Mouse (Mus musculus): ENCODE results near the gene Prkrip1. TPM values are rescaled to one million over a fixed set of nuclear protein-coding genes. Genes with fewer than 3 reads are reported as not detected.
"Not testable (repeated sequence)": the region's sequence is repeated elsewhere in the genome, so short reads cannot be mapped to it uniquely, and the experiment has no call there.

The Prkrip1 gene
- polyA plus RNA-seq, 1 experiment: 48.3 TPM

- no peaks in the 10 kb centered on the region for H3K36me3 ChIP-seq (ENCODE audit: control insufficient read depth, insufficient read depth, low read length, poor library complexity, severe bottlenecking)
- TF ChIP-seq EP300 (IDR thresholded peaks at IDR 0.05; ENCODE audit: insufficient read depth, low read depth, low read length) (no peak), POLR2A (IDR thresholded peaks at IDR 0.05; ENCODE audit: insufficient read depth, low read length) (no peak), CTCF (IDR thresholded peaks at IDR 0.05; ENCODE audit: low read depth, low read length) (no peak)
- H3K4me3 ChIP-seq (ENCODE audit: low read depth, low read length): peak overlapping the region; percentile 71
- no peaks in the 10 kb centered on the region for H3K27me3 ChIP-seq (ENCODE audit: control insufficient read depth, insufficient read depth, low read length, poor library complexity, severe bottlenecking)
- H3K9ac ChIP-seq (ENCODE audit: low read depth, poor library complexity, severe bottlenecking): peak overlapping the region; percentile 14
- H3K4me1 ChIP-seq (ENCODE audit: control insufficient read depth, insufficient read depth, low read length): peaks cover 4% of the 10 kb centered on the region
- H3K27ac ChIP-seq (ENCODE audit: insufficient read depth, low read length): no peak overlapping the region
- H3K9me3 ChIP-seq (replicated peaks; ENCODE audit: control insufficient read depth, insufficient read depth, low read length, poor library complexity, severe bottlenecking): no peaks in the 10 kb centered on the region
These were observed 28.9 kb downstream of the Prkrip1 start for GRCm38 (mm10) chr5:136169626-136170511.

GRCm38 (mm10) chr5:136168071-136168470 is 30.7 kb downstream of the Prkrip1 start:
- Histone ChIP-seq H3K27ac (ENCODE audit: insufficient read depth, low read length) (no peak overlapping the region), H3K4me3 (ENCODE audit: low read depth, low read length) (no peak overlapping the region), H3K36me3 (ENCODE audit: control insufficient read depth, insufficient read depth, low read length, poor library complexity, severe bottlenecking) (no peaks in the 10 kb centered on the region), H3K27me3 (ENCODE audit: control insufficient read depth, insufficient read depth, low read length, poor library complexity, severe bottlenecking) (no peaks in the 10 kb centered on the region), H3K4me1 (ENCODE audit: control insufficient read depth, insufficient read depth, low read length) (peaks cover 2% of the 10 kb centered on the region), H3K9ac (ENCODE audit: low read depth, poor library complexity, severe bottlenecking) (no peak overlapping the region), H3K9me3 (replicated peaks; ENCODE audit: control insufficient read depth, insufficient read depth, low read length, poor library complexity, severe bottlenecking) (no peaks in the 10 kb centered on the region)
- TF ChIP-seq POLR2A (IDR thresholded peaks at IDR 0.05; ENCODE audit: insufficient read depth, low read length) (no peak), EP300 (IDR thresholded peaks at IDR 0.05; ENCODE audit: insufficient read depth, low read depth, low read length) (no peak), CTCF (IDR thresholded peaks at IDR 0.05; ENCODE audit: low read depth, low read length) (peak; percentile 47)

GRCm38 (mm10) chr5:136167296-136167695 is 31.5 kb downstream of the Prkrip1 start:
- peaks cover 2% of the 10 kb centered on the region for H3K4me1 ChIP-seq (ENCODE audit: control insufficient read depth, insufficient read depth, low read length)
- TF ChIP-seq EP300 (IDR thresholded peaks at IDR 0.05; ENCODE audit: insufficient read depth, low read depth, low read length) (no peak), POLR2A (IDR thresholded peaks at IDR 0.05; ENCODE audit: insufficient read depth, low read length) (no peak), CTCF (IDR thresholded peaks at IDR 0.05; ENCODE audit: low read depth, low read length) (no peak)
- no peak overlapping the region for H3K9ac ChIP-seq (ENCODE audit: low read depth, poor library complexity, severe bottlenecking)
- no peaks in the 10 kb centered on the region for H3K9me3 ChIP-seq (replicated peaks; ENCODE audit: control insufficient read depth, insufficient read depth, low read length, poor library complexity, severe bottlenecking)
- H3K27ac ChIP-seq (ENCODE audit: insufficient read depth, low read length): no peak overlapping the region
- no peaks in the 10 kb centered on the region for H3K27me3 ChIP-seq (ENCODE audit: control insufficient read depth, insufficient read depth, low read length, poor library complexity, severe bottlenecking)
- H3K36me3 ChIP-seq (ENCODE audit: control insufficient read depth, insufficient read depth, low read length, poor library complexity, severe bottlenecking): no peaks in the 10 kb centered on the region
- H3K4me3 ChIP-seq (ENCODE audit: low read depth, low read length): no peak overlapping the region

GRCm38 (mm10) chr5:136165246-136165645 is 33.5 kb downstream of the Prkrip1 start:
- no peaks in the 10 kb centered on the region for H3K36me3 ChIP-seq (ENCODE audit: control insufficient read depth, insufficient read depth, low read length, poor library complexity, severe bottlenecking)
- no peak overlapping the region for H3K27ac ChIP-seq (ENCODE audit: insufficient read depth, low read length)
- H3K4me1 ChIP-seq (ENCODE audit: control insufficient read depth, insufficient read depth, low read length): no peaks in the 10 kb centered on the region
- H3K4me3 ChIP-seq (ENCODE audit: low read depth, low read length): no peak overlapping the region
- TF ChIP-seq EP300 (IDR thresholded peaks at IDR 0.05; ENCODE audit: insufficient read depth, low read depth, low read length): no peak
- TF ChIP-seq CTCF (IDR thresholded peaks at IDR 0.05; ENCODE audit: low read depth, low read length): no peak
- no peak for TF ChIP-seq POLR2A (IDR thresholded peaks at IDR 0.05; ENCODE audit: insufficient read depth, low read length)
- no peaks in the 10 kb centered on the region for H3K9me3 ChIP-seq (replicated peaks; ENCODE audit: control insufficient read depth, insufficient read depth, low read length, poor library complexity, severe bottlenecking)
- H3K9ac ChIP-seq (ENCODE audit: low read depth, poor library complexity, severe bottlenecking): no peak overlapping the region
- H3K27me3 ChIP-seq (ENCODE audit: control insufficient read depth, insufficient read depth, low read length, poor library complexity, severe bottlenecking): no peaks in the 10 kb centered on the region

- no peak overlapping the region for H3K4me3 ChIP-seq (ENCODE audit: low read depth, low read length)
- H3K36me3 ChIP-seq (ENCODE audit: control insufficient read depth, insufficient read depth, low read length, poor library complexity, severe bottlenecking): no peaks in the 10 kb centered on the region
- no peaks in the 10 kb centered on the region for H3K4me1 ChIP-seq (ENCODE audit: control insufficient read depth, insufficient read depth, low read length)
- H3K27me3 ChIP-seq (ENCODE audit: control insufficient read depth, insufficient read depth, low read length, poor library complexity, severe bottlenecking): no peaks in the 10 kb centered on the region
- H3K27ac ChIP-seq (ENCODE audit: insufficient read depth, low read length): no peak overlapping the region
- no peak for TF ChIP-seq CTCF (IDR thresholded peaks at IDR 0.05; ENCODE audit: low read depth, low read length)
- TF ChIP-seq POLR2A (IDR thresholded peaks at IDR 0.05; ENCODE audit: insufficient read depth, low read length): no peak
- no peak for TF ChIP-seq EP300 (IDR thresholded peaks at IDR 0.05; ENCODE audit: insufficient read depth, low read depth, low read length)
- no peaks in the 10 kb centered on the region for H3K9me3 ChIP-seq (replicated peaks; ENCODE audit: control insufficient read depth, insufficient read depth, low read length, poor library complexity, severe bottlenecking)
- H3K9ac ChIP-seq (ENCODE audit: low read depth, poor library complexity, severe bottlenecking): no peak overlapping the region
These were observed 34.8 kb downstream of the Prkrip1 start for GRCm38 (mm10) chr5:136163807-136164474.

GRCm38 (mm10) chr5:136160084-136160483 is 38.7 kb downstream of the Prkrip1 start:
- H3K9me3 ChIP-seq (replicated peaks; ENCODE audit: control insufficient read depth, insufficient read depth, low read length, poor library complexity, severe bottlenecking); H3K4me1 ChIP-seq (ENCODE audit: control insufficient read depth, insufficient read depth, low read length); H3K36me3 ChIP-seq (ENCODE audit: control insufficient read depth, insufficient read depth, low read length, poor library complexity, severe bottlenecking); H3K27me3 ChIP-seq (ENCODE audit: control insufficient read depth, insufficient read depth, low read length, poor library complexity, severe bottlenecking); H3K9ac ChIP-seq (ENCODE audit: low read depth, poor library complexity, severe bottlenecking); H3K27ac ChIP-seq (ENCODE audit: insufficient read depth, low read length); H3K4me3 ChIP-seq (ENCODE audit: low read depth, low read length): not testable (repeated sequence)

All from ES-Bruce4 (cell line).